Mouse (Mus musculus) ovary, adult 18-20 months (tissue): ENCODE measurements at regions not wholly inside any gene's neighbourhood (a gene's known extent, or its start where the extent isn't known, plus 50 kb on each side); places are given as distances from the start of the nearest gene placed in this dataset.
A peak's percentile ranks its signal among the peaks of the same experiment; 100 is the strongest.
"Not testable (repeated sequence)": the region's sequence is repeated elsewhere in the genome, so short reads cannot be mapped to it uniquely, and the experiment has no call there.

Experiments
- DNase-seq: peaks from one replicate; pipeline ENCODE4 v3.0.0; 2022; ENCODE audit warnings: low spot score, mixed read lengths

DNA sequence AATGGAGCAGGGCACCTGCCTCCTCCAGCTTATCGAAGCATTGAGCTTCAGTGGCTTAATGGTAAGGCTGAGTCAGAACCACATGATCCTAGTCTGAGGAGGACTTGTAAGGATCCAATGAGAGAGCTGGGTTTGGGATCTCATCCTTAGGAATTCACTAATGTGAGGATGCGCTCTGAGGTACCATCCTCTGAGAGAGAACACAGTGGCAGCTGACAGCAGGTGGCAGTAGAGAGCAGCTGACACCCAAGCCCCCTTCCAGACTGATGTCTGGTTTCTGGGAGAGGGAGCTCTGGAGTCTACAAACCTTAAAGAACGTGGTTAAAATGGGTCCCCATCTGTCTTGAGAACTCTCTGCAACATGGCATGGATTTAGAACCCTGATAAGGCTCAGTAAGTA lies 137.8 kb downstream of the B3glct start:
- DNase-seq, result no peak

DNA sequence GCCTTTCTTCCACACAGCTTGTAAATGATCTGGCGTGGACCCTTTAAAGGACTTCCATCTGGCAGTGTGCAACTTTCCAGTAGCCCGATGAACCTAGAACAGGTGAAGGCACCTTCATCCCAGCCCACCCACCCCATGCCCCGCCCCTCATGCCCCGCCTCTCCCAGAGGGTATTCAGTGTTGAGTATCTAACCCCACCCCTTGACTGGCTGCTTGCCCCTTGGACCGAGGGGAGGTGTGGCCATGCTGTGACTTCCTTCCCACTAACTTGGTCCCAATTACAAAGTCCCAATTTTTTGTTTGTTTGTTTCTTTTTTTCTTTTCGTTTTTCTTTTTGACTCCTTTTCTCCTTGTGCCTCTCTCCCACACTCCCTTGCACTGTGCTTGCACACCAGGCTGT lies 140.8 kb downstream of the B3glct start:
- DNase-seq, result no peak

DNA sequence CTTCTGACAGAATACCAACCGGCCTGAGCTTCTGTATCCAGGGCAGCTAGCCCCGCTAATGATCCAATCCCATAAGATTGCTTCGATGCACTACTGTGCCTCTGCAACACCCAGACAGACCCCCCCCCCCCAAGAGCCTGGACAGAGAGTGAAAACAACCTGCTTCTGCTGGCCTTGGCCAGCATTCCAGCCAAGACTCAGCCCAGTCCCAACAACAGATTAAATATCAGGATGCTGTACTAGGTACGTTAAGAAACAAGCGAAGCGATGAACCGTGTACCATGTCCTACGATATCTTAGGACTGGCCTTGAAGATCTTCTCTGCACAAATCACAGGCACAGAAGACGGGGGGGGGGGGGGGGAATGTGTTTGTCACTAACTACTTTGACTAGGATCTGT lies 145.8 kb downstream of the B3glct start:
- DNase-seq, result peak; percentile 3

DNA sequence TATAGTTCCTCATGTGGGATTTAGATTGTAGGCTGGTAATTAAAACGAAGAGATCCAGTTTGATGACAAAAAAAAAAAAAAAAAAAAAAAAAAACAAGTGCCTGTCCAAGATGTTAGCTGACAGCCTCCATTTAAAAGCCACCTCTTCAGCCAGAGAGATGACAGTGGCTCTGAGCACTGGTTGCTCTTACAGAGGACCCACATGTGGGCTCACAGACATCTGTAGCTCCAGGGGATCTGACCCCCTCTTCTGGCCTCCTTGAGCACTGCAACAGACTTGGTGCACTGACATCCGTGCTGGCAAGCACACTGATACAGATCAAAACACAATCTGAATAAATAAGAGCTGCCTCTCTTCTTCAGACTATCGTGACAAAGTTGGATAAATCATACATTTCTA lies 149.6 kb downstream of the B3glct start:
- no peak for DNase-seq

DNA sequence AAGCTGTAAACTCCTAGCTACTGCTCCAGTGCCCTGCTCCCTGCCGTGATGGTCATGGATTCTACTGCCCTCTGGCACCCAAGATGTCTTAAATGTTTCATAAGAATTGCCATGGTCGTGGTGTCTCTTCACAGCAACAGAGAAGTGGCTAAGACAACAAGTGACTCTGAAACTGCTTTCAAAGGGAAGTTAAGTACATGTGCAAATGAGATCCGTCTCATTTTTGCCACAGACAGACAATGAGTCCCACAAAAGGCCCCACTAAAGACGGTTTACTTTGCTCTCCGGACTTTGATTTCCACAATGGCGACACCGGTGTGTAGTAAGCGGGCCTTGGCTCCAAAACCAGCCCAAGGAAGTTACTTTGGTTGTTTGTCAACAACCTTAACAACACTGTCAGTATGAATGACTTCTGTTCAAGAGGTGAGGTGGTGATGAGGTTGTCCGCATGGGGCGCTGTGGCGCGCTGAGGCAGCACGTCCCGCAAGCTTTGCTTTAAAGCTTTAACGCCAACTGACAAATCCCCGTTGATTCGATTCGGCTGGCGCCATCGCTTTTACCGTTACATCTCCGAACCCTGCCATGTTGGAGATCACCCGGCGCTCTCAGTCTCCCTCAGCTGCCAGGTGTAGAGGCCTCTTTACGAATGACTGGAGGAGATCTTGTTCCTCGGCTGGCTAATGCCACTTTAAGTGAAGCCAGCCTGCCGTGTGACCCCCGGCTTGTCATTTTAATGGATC lies 153.3 kb downstream of the B3glct start:
- DNase-seq, result peak; percentile 4

DNA sequence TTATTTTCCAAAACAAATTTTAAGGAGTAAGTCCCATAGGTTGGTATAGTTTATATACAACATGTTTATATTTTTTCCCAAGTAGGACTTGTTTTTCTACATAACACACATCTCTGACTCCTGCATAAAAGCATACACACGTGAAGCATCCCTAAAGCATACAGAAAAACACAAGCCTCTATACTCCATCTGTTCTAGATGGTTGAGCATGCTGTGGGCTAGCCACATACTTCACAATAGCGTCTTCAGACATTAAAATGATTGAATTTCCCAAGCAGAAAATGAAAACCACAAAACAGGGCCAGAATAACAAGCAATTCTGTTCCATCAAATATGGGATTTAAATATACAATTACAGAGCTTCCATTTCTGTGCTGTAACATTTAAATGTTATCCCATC lies 159.3 kb downstream of the B3glct start:
- no peak for DNase-seq

DNA sequence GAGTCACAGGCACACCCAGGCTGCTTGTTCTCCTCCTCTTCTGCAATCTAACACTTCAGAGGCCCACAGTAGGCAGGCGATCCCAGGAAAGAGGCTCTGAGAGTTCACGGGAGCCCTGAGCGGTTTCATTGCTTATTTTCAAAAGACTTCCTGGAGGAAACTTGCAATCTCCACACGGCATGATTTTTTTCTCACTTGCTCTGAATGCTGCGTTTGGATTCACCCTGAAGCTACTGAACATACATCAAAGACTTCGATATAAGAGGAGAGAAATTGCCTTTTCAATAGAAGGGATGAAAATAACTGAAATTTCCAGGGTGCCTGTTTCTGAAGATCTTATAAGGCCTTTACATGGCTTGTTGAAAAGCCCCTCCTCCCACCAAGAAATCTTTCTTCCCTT lies 164.5 kb downstream of the B3glct start:
- DNase-seq, result no peak

DNA sequence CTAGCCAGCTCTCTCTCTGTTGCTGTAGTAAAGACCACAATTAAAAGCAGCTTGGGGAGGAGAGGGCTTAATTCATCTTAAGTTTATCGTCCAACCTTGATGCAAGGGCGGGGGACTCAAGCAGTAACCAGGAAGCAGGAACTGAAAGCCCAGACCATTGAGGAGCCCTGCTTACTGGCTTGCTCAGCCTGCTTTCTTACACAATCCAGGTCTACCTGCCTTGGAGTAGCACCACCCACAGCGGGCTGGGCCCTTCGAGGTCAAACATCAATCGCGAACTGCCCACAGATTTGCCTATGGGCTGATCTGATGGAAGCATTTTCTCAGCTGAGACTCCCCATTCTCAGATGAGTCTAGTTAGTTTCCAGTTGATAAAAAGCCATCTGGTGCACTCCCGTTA lies 165.3 kb downstream of the B3glct start:
- no peak for DNase-seq

DNA sequence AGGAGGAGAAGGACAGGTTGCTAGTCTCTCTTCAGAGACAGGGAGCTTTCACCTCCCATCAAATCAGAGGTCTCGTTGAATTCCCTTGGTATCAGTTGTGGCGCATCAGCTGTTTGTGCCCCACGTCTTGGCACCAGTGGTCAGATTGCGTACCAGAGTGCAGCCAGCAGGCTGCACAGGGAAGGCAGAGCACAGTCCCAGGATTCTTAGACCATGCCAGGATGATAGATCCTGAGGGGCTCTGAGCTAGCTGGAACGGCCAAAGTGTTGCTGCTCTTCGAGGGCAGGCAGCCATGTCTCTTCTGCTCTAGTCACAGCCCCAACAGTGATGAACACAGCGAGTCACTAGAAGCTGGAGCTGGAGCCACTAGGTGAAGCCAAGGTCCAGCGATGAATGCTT lies 167.2 kb downstream of the B3glct start:
- no peak for DNase-seq

DNA sequence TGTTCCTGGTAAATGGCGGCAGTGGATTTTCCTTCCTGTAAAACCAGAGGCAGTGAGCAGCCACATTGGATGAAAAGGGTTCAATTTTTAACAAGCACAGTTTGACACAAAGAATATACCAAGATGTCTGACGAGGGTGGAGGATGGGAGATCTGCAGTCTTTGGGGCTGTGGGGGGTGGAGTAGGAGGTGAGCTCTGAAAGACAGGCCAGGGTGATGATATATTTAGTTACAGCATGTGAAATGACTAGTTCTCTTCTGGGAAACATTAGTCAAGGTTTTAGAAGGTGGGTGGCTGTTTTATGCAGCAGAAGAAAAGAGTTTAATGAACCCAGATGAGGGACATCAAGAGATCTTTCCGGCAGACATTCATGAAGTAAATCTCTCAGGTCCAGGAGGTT lies 170.0 kb upstream of the Rxfp2 start:
- no peak for DNase-seq

DNA sequence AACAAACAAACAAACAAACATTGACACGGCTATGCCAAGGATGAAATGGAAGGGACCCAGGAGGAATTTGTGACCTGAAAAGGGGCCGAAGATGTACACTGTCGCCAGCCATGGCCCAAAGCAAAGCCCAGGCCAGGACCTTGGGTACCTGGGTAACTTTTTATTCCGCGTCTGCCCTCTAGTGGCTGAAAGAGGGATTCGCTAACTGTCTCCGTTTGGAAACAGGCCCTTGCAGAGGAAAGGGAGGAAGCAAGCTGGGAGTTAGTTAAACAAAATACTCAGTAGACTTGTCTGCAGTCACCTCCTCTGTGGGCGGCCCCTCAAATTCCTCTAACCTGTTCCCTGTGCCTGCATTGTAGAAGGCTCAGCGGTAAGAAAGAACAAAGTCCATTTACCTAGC lies 167.5 kb upstream of the Rxfp2 start:
- peak; percentile 25 for DNase-seq

DNA sequence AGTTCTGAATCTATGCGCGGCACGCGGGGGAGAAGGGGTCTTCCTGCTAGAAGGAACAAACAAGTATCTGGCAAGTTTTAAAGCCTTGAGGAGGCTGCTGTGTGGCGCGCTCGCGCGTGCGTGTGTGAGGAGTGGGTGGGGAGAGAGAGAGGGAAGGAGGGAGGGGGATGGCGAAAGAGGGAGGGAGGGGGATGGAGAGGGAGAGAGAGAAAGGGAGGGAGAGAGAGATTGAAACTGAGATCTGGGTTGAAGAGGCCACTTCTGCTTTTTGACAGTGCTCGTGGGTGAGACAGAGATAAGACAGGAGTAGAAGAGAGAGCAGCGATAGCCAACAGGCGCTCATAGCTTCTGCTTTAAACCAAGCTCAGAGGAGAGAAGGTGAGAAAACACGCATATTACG lies 166.0 kb upstream of the Rxfp2 start:
- DNase-seq, result no peak

DNA sequence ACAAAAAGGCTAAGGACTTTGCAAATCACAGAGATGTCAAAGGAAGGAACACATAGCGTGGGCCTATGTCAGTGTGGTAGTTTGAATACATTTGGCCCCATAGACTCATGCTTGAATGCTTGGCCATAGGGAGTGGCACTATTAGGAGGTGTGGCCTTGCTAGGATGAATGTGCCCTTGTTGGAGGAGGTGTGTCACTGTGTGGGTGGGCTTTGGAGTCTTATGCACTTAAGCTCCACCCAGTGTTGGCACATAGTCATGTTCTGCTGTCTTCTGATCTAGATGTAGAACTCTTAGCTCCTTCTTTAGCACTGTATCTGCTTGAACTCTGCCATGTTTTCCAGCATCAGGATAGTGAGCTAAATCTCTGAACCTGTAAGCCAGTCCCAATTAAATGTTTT lies 162.4 kb upstream of the Rxfp2 start:
- DNase-seq, result no peak

DNA sequence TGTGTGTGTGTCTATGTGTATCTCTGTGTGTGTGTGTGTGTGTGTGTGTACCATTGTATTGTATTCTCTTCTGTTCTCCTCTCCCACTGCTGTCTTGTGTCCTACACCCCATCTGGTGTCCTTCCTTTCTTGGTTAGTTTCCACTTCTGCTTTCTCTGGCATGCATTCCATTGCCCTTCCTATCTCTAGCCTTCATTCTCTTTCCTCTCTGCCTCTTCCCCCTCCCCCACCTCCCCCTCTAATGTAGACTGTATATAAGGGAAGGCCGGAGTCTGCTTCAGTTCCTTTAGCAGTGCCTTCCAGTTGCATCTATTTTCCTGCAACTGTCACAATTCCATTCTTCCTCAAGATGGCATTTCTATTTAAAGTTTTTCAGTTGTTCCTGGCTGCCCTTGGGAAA lies 161.5 kb upstream of the Rxfp2 start:
- no peak for DNase-seq

DNA sequence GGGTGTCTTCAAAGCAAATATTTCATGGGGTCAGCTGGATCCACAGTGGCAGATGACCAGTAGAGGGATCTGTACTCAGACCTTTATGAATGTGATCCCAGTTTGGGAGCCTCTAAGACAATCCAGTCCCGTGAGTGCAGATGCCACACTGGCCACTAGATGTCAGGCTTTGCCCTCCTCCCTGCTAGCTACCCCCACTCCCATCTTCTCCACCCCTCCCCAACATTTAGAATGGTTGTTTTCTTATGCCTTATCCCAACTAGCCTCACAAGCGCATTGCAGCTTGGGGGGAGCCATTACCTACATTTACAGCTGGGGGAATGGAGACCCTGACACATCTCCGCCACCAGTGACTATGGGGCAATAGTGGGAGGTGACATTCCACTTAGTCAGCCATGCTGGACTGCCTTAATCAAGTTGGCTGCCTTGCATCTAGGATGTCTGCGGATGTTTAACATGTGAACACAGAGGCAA lies 156.9 kb upstream of the Rxfp2 start:
- DNase-seq, result peak; percentile 4

DNA sequence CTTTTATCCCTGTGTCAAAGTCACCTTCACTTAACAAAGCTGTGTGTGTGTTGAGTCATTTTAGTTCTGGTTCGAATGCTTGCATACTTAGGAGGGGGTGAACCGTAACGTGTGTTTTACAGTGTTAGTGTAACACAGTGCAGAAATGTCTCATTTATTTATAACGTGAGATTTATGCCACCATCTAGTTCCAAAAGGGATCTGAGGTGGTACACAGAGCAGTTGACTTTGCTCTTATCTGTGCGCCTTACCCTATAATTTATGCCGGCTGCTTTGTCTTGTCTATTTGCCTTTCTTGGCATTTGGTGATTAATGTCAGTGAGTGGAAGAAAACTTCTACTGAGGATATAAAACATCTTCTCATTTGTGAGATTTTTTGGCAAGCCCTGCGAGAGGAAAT lies 150.5 kb upstream of the Rxfp2 start:
- no peak for DNase-seq

DNA sequence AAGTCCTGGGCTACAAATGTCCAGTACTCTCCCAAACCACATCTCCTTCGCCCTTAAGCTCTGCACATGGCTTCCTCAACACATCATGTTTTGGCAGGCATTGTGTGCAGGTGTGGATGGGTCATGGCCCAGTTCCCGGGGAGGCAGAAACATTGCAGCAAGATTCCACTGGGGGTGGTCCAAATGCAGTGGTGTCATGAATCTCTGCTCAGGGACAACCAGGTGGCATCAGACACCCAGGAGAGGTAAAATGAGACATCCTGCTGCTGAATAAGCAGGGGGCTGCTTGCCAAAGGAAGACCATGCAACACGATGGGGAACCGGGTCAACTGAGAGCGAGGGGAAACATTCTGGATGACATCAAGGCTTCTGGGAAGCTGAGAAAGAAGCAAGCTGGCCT lies 149.0 kb upstream of the Rxfp2 start:
- DNase-seq, result no peak

DNA sequence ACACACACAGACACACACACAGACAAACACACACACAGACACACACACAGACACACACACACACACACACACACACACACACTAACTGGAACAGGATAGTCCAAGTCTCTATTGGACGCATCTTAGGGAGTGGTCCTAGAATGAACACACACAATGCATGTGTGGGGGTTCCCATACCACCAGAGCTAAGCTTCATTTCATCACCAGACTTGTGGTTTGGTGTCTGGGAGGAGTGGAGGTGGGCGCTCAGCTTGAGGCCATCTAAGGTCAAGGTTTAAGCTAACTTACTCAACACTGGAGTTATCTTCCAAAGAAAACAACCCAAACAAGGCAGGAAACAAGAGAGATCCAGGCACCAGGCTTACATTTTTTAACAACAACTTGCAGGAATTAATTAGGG lies 147.9 kb upstream of the Rxfp2 start:
- DNase-seq, result no peak

DNA sequence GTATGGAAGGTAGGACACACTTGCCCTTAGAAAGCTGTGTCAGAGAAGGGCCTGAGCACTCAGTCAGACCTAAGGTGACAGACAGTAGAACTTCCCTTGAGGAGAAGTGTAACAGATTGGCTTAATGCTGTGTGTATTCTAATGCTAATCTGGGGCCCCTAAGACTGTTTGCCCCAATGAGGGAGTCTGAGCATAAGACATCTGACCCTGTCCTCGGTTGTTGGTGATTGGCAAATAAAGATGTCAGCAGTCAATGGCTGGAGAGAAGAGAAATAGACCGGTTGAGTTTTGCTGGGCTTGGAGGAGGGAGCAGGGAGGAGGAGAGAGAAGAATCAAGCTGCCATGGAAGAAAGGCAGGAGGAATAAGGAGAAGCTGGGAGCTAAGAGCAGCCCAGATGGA lies 147.0 kb upstream of the Rxfp2 start:
- DNase-seq, result no peak

DNA sequence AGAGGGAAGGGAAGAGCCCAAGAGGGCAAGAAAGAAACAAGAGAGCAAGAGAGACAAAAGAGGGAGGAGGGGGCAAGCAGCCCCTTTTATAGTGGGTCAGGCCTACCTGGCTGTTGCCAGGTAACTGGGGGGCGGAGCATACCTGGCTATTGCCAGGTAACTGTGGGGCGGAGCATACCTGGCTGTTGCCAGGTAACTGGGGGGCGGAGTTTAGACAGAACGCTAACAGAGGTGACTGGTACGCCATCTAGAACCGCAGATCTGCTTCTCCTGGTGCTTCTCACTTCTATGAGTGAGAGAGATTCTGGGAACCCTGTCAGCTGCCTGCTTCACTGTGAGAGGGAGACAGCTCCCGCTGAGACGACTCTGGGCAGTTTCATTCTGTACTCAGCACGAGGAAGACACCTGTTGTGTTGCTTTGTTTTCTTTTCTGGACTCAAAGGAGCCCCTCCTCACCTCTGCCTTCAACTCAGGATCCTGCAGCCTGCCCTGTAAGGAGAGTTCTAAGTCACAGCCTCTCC lies 144.9 kb upstream of the Rxfp2 start:
- no peak for DNase-seq

DNA sequence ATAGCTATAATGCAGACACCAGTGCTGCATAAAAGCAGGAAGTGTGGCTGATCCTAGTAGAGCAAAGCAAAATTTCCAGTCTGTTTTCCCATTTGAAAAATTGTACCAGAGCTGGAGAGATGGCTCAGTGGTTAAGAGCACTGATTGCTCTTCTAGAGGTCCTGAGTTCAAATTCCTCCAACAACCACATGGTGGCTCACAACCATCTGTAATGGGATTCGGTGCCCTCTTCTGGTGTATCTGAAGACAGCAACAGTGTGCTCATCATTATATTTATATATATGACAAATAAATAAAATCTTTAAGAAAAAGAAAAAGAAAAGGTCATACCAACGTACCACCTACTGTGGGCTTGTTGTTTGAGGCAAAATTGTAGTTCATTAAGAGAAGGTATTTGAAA lies 144.1 kb upstream of the Rxfp2 start:
- DNase-seq, result no peak

DNA sequence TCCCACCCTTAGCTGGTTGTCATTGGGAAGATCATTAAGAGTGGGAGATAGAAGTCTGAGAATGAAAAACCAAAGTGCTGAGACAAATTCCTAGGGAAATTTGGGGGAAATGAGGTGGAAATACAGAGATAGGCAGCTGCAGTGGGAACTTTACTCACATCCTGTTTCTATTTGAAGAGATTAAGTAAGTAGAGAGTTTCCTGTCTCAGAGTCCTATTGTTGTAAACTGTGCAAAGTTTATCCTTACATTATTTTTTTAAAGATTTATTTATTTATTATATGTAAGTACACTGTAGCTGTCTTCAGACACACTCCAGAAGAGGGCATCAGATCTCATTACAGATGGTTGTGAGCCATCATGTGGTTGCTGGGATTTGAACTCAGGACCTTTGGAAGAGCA lies 126.0 kb upstream of the Rxfp2 start:
- not testable (repeated sequence) for DNase-seq

DNA sequence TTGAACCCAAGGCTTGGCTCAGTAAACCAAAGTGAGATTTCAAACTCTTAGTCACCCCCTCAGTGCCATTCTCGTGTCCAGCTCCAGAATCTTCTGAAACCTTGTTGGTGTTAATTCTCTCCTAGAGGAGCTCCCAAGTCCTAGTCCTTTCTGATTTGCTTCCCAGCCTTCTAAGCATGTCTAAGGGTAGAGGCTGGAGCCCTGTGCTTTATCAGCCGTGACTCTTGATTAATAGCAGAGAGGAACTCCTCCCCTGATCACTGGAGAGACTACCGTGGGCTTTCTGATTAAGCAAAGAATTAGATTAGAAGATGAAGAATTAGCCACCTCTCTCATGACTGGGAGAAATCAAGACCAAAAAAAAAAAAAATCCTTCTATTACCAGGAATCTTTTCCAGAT lies 111.5 kb upstream of the Rxfp2 start:
- no peak for DNase-seq

DNA sequence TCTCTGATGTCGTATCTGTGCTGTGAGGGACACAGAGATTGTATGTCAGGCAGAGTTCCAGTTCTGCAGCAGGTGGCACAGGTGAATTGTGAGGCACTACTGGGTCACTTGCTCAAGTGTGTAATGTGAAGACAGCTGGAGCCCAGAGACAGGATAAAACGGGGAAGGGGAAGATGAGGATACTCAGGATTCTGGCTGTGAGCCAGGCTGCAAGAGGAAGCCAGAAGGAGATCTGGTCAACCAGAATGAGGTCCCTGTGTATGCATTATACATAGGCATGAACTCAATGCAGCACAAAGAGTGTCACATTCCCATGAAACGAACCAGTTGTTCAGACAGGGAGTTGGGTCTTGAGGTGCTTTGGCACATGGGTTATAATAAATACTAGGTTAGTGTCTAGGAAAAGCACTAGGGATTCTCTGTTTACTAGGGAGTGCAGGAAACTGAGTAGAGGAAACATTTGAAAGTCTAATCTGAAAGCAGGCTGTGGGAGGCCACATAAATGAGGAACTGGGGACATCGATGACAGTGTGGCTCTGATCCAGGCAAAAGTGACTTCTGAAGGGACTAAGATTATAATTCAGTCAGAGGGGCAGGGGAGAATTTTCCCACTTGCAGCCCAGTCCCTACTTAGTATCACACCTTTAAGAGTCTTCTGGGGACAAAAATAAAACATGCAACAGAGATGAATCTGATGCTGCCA lies 109.9 kb upstream of the Rxfp2 start:
- no peak for DNase-seq
